Mouse (Mus musculus): Measurements from ENCODE around the gene Tcf19. TPM values are rescaled to one million over a fixed set of nuclear protein-coding genes. Genes with fewer than 3 reads are reported as not detected.
"Not testable (repeated sequence)": the region's sequence is repeated elsewhere in the genome, so short reads cannot be mapped to it uniquely, and the experiment has no call there.

Gene Tcf19
- polyA plus RNA-seq, 1 experiment from 2014 or later: 35.5 TPM

GRCm38 (mm10) chr17:35515911-35516640, 548 bp downstream of the Tcf19 start:
- TF ChIP-seq CTCF (IDR thresholded peaks at IDR 0.05; ENCODE audit: low read depth): no peak
- peak overlapping the region; percentile 52 for H3K4me3 ChIP-seq (replicated peaks; ENCODE audit: low read depth, low read length)
- peak; percentile 61 for DNase-seq (ENCODE audit: low spot score)
- H3K27ac ChIP-seq: no peak overlapping the region
- H3K36me3 ChIP-seq (ENCODE audit: insufficient read depth, low read length): 0 out of 2 replicates have a peak, but pooled peaks cover 2% of the 10 kb centered on the region
- H3K9me3 ChIP-seq (replicated peaks; ENCODE audit: low read length): no peaks in the 10 kb centered on the region
- H3K4me1 ChIP-seq (replicated peaks; ENCODE audit: insufficient read depth, low read length): peaks cover 11% of the 10 kb centered on the region
- H3K9ac ChIP-seq (ENCODE audit: low read depth, low read length): peak overlapping the region; percentile 56
- no peaks in the 10 kb centered on the region for H3K27me3 ChIP-seq (ENCODE audit: insufficient read depth, low read length)
- peak; percentile 22; the same call in 1 of the 2 replicates for ATAC-seq (replicated peaks; ENCODE audit: low FRiP score, low read depth)
- H3K4me2 ChIP-seq (ENCODE audit: low read length): peak overlapping the region; percentile 80
- 3% methylated on average over 25 of the region's 25 CpGs for WGBS

- Histone ChIP-seq H3K27me3 (ENCODE audit: insufficient read depth, low read length) (no peaks in the 10 kb centered on the region), H3K36me3 (ENCODE audit: insufficient read depth, low read length) (no peaks in the 10 kb centered on the region), H3K9ac (ENCODE audit: low read depth, low read length) (peak overlapping the region; percentile 3; the same call in 1 of the 2 replicates), H3K4me1 (replicated peaks; ENCODE audit: insufficient read depth, low read length) (peaks cover 11% of the 10 kb centered on the region), H3K4me3 (replicated peaks; ENCODE audit: low read depth, low read length) (peak overlapping the region; percentile 52; the same call in 1 of the 2 replicates), H3K4me2 (ENCODE audit: low read length) (peak overlapping the region; percentile 80), H3K9me3 (replicated peaks; ENCODE audit: low read length) (no peaks in the 10 kb centered on the region), H3K27ac (no peak overlapping the region)
- no peak for ATAC-seq (replicated peaks; ENCODE audit: low FRiP score, low read depth)
- no peak for DNase-seq (ENCODE audit: low spot score)
- WGBS: 39% methylated on average over 6 of the region's 6 CpGs
- TF ChIP-seq CTCF (IDR thresholded peaks at IDR 0.05; ENCODE audit: low read depth): no peak
Observed at GRCm38 (mm10) chr17:35514756-35515155, 1.9 kb downstream of the Tcf19 start.

GRCm38 (mm10) chr17:35513886-35514285, 2.7 kb downstream of the Tcf19 start:
- Histone ChIP-seq H3K4me3 (replicated peaks; ENCODE audit: low read depth, low read length) (no peak overlapping the region), H3K27ac (no peak overlapping the region), H3K4me1 (replicated peaks; ENCODE audit: insufficient read depth, low read length) (peaks cover 11% of the 10 kb centered on the region), H3K4me2 (ENCODE audit: low read length) (peak overlapping the region; percentile 80; the same call in 1 of the 2 replicates), H3K9ac (ENCODE audit: low read depth, low read length) (no peak overlapping the region), H3K9me3 (replicated peaks; ENCODE audit: low read length) (no peaks in the 10 kb centered on the region), H3K27me3 (ENCODE audit: insufficient read depth, low read length) (no peaks in the 10 kb centered on the region), H3K36me3 (ENCODE audit: insufficient read depth, low read length) (no peaks in the 10 kb centered on the region)
- no peak for ATAC-seq (replicated peaks; ENCODE audit: low FRiP score, low read depth)
- peak; percentile 85 for TF ChIP-seq CTCF (IDR thresholded peaks at IDR 0.05; ENCODE audit: low read depth)
- WGBS: 11% methylated on average over 2 of the region's 2 CpGs
- peak; percentile 74 for DNase-seq (ENCODE audit: low spot score)

- no peaks in the 10 kb centered on the region for H3K36me3 ChIP-seq (ENCODE audit: insufficient read depth, low read length)
- WGBS: 90% methylated on average over 7 of the region's 7 CpGs
- ATAC-seq (replicated peaks; ENCODE audit: low FRiP score, low read depth) (no peak), DNase-seq (ENCODE audit: low spot score) (peak; percentile 52)
- H3K4me3 ChIP-seq (replicated peaks; ENCODE audit: low read depth, low read length): no peak overlapping the region
- H3K9ac ChIP-seq (ENCODE audit: low read depth, low read length): no peak overlapping the region
- no peak overlapping the region for H3K27ac ChIP-seq
- H3K27me3 ChIP-seq (ENCODE audit: insufficient read depth, low read length): no peaks in the 10 kb centered on the region
- H3K4me2 ChIP-seq (ENCODE audit: low read length): no peak overlapping the region
- peaks cover 11% of the 10 kb centered on the region for H3K4me1 ChIP-seq (replicated peaks; ENCODE audit: insufficient read depth, low read length)
- TF ChIP-seq CTCF (IDR thresholded peaks at IDR 0.05; ENCODE audit: low read depth): peak; percentile 71
- no peaks in the 10 kb centered on the region for H3K9me3 ChIP-seq (replicated peaks; ENCODE audit: low read length)
Observed at GRCm38 (mm10) chr17:35512916-35513626, 3.6 kb downstream of the Tcf19 start.

GRCm38 (mm10) chr17:35509284-35509683, 7.3 kb downstream of the Tcf19 start:
- no peak for ATAC-seq (replicated peaks; ENCODE audit: low FRiP score, low read depth)
- Histone ChIP-seq H3K4me1 (replicated peaks; ENCODE audit: insufficient read depth, low read length) (0 out of 2 replicates have a peak, but pooled peaks cover under 1% of the 10 kb centered on the region), H3K27ac (no peak overlapping the region), H3K9me3 (replicated peaks; ENCODE audit: low read length) (no peaks in the 10 kb centered on the region), H3K9ac (ENCODE audit: low read depth, low read length) (no peak overlapping the region), H3K4me3 (replicated peaks; ENCODE audit: low read depth, low read length) (no peak overlapping the region), H3K36me3 (ENCODE audit: insufficient read depth, low read length) (no peaks in the 10 kb centered on the region), H3K27me3 (ENCODE audit: insufficient read depth, low read length) (0 out of 2 replicates have a peak, but pooled peaks cover 6% of the 10 kb centered on the region), H3K4me2 (ENCODE audit: low read length) (no peak overlapping the region)
- WGBS: 25% methylated on average over 8 of the region's 8 CpGs
- DNase-seq (ENCODE audit: low spot score): peak; percentile 74
- peak; percentile 78 for TF ChIP-seq CTCF (IDR thresholded peaks at IDR 0.05; ENCODE audit: low read depth)

GRCm38 (mm10) chr17:35508279-35508678, 8.3 kb downstream of the Tcf19 start:
- 73% methylated on average over 4 of the region's 5 CpGs for WGBS
- not testable (repeated sequence) for H3K4me3 ChIP-seq (replicated peaks; ENCODE audit: low read depth, low read length); ATAC-seq (replicated peaks; ENCODE audit: low FRiP score, low read depth); H3K27me3 ChIP-seq (ENCODE audit: insufficient read depth, low read length); DNase-seq (ENCODE audit: low spot score); H3K4me1 ChIP-seq (replicated peaks; ENCODE audit: insufficient read depth, low read length); H3K4me2 ChIP-seq (ENCODE audit: low read length); H3K9ac ChIP-seq (ENCODE audit: low read depth, low read length); H3K36me3 ChIP-seq (ENCODE audit: insufficient read depth, low read length); H3K27ac ChIP-seq; H3K9me3 ChIP-seq (replicated peaks; ENCODE audit: low read length)
- peak; percentile 37 for TF ChIP-seq CTCF (IDR thresholded peaks at IDR 0.05; ENCODE audit: low read depth)

Data from kidney, postnatal 0 days (tissue).